Mouse (Mus musculus): ENCODE data around the gene Igdcc3. TPM values are rescaled to one million over a fixed set of nuclear protein-coding genes. Genes with fewer than 3 reads are reported as not detected.

The Igdcc3 gene
- polyA plus RNA-seq, 1 experiment from 2014 or later: 1.1 TPM

Other genes starting within 250 kb of the Igdcc3 start
- 0.09 TPM in 1 of 2 replicates, not detected in the other for gene Slc24a1, start 189.6 kb upstream of the Igdcc3 start, polyA plus RNA-seq (2014; fragmentation: Nextera tagmentation; extraction: Ambion mirVana)
- gene Ints14, start 180.3 kb upstream of the Igdcc3 start, polyA plus RNA-seq (2014; fragmentation: Nextera tagmentation; extraction: Ambion mirVana): 44.3 and 53.2 TPM in 2 replicates
- 37.9 and 41.5 TPM in 2 replicates for gene Hacd3, start 119.5 kb upstream of the Igdcc3 start, polyA plus RNA-seq (2014; fragmentation: Nextera tagmentation; extraction: Ambion mirVana)
- 31.7 and 32.2 TPM in 2 replicates for gene Dpp8, start 108.8 kb upstream of the Igdcc3 start, polyA plus RNA-seq (2014; fragmentation: Nextera tagmentation; extraction: Ambion mirVana)
- gene Igdcc4, start 39.7 kb upstream of the Igdcc3 start, polyA plus RNA-seq (2014; fragmentation: Nextera tagmentation; extraction: Ambion mirVana): 55.6 and 58.5 TPM in 2 replicates
- gene Parp16, start 54.2 kb downstream of the Igdcc3 start, polyA plus RNA-seq (2014; fragmentation: Nextera tagmentation; extraction: Ambion mirVana): 6.9 and 7.2 TPM in 2 replicates
- gene Cilp, start 124.0 kb downstream of the Igdcc3 start, polyA plus RNA-seq (2014; fragmentation: Nextera tagmentation; extraction: Ambion mirVana): 9.7 and 10.7 TPM in 2 replicates
- 55.8 and 56.3 TPM in 2 replicates for gene Clpx, start 153.1 kb downstream of the Igdcc3 start, polyA plus RNA-seq (2014; fragmentation: Nextera tagmentation; extraction: Ambion mirVana)
- 11.5 and 11.9 TPM in 2 replicates for gene Pdcd7, start 204.9 kb downstream of the Igdcc3 start, polyA plus RNA-seq (2014; fragmentation: Nextera tagmentation; extraction: Ambion mirVana)
- 0.72 TPM in 1 of 2 replicates, not detected in the other for gene Ubap1l, start 219.9 kb downstream of the Igdcc3 start, polyA plus RNA-seq (2014; fragmentation: Nextera tagmentation; extraction: Ambion mirVana)

Data from embryonic facial prominence, embryonic 14.5 days (tissue).